11 mouse cellular contexts compared by ENCODE assay signal in the genomic region with DNA sequence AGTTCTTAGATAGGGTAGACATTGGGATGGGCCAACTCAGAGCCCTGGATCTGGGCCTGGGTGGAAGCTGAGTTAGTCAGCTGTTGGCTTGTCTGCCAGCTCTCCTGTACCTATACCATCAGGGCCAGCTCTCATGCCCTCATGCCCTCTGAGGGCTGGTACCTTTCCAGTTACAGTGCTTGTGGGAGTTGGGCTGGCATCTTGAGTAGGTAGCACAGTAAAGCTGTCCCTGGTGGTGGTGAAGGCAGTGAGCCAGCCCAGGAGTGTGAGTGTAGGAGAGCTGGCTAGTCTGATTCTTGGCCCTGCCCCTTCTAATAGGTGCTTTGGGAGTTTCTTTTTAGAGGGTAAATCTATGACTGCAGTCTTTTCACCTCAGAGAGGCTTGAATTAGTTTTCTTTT. TPM values are rescaled to one million over a fixed set of nuclear protein-coding genes. Genes with fewer than 3 reads are reported as not detected.
DNase-seq lines count a peak whose midpoint lies in the region; ATAC-seq and TF ChIP-seq lines count a peak whose summit lies in the region.
"Had no signal": no experiment of that assay in that cellular context is flagged by ENCODE, and none has a peak within 500 bp of the region (broad histone marks: within the 10 kb centered on the region; RNA-seq: fewer than 3 reads in every experiment).

No protein-coding gene starts in this region.

- no peak overlapping the region for H3K9ac ChIP-seq in kidney, embryonic 16.5 days (replicated peaks; ENCODE audit: low read length)
- no peak overlapping the region for H3K9ac ChIP-seq in liver, postnatal 0 days (replicated peaks)
- H3K9ac ChIP-seq: liver, embryonic 12.5 days had no signal

- no peak overlapping the region for H3K27ac ChIP-seq in kidney, embryonic 16.5 days (ENCODE audit: low read length)
- no peak overlapping the region for H3K27ac ChIP-seq in liver, postnatal 0 days (ENCODE audit: low read depth)
- H3K27ac ChIP-seq: liver, embryonic 12.5 days had no signal

- DNase-seq in adrenal gland, postnatal 25 days = peak; percentile 35
- no peak for DNase-seq in adrenal gland, adult (ENCODE audit: inconsistent age in 2 of 2, low spot score in 1 of 2)
- DNase-seq in kidney, postnatal 10 days = peak; percentile 10
- peak; percentile 86 for DNase-seq in brain, adult 2 months (ENCODE audit: low read depth, low spot score)
- peak; percentile 57 to 60 for DNase-seq in cerebellum, postnatal 36 days
- DNase-seq in liver, postnatal 0 days = no peak
- no peak for DNase-seq in B cell, adult 2 months
- DNase-seq: retina, postnatal 1 day had no signal

- TF ChIP-seq EP300 in liver, postnatal 0 days (IDR thresholded peaks at IDR 0.05; ENCODE audit: low read depth) = no peak

- no peak overlapping the region for H3K4me2 ChIP-seq in kidney, embryonic 16.5 days (replicated peaks; ENCODE audit: low read depth, low read length)
- no peak overlapping the region for H3K4me2 ChIP-seq in liver, postnatal 0 days (ENCODE audit: low read depth, low read length)
- H3K4me2 ChIP-seq: liver, embryonic 12.5 days had no signal

- H3K4me3 ChIP-seq in kidney, embryonic 16.5 days (ENCODE audit: low read length) = no peak overlapping the region
- no peak overlapping the region for H3K4me3 ChIP-seq in liver, postnatal 0 days (ENCODE audit: low read depth, low read length)
- H3K4me3 ChIP-seq: liver, embryonic 12.5 days; megakaryocyte, embryonic 14.5 days had no signal

- 0 out of 2 replicates have a peak, but pooled peaks cover 3% of the 10 kb centered on the region for H3K36me3 ChIP-seq in kidney, embryonic 16.5 days (ENCODE audit: insufficient read depth, low read length)
- no peaks in the 10 kb centered on the region for H3K36me3 ChIP-seq in liver, postnatal 0 days (replicated peaks; ENCODE audit: insufficient read depth, low read length)
- H3K36me3 ChIP-seq: liver, embryonic 12.5 days had no signal

- peaks cover 2% of the 10 kb centered on the region; the same call in 1 of the 2 replicates for H3K9me3 ChIP-seq in kidney, embryonic 16.5 days (ENCODE audit: low read length)
- H3K9me3 ChIP-seq in liver, postnatal 0 days (ENCODE audit: low read length) = no peaks in the 10 kb centered on the region
- H3K9me3 ChIP-seq: liver, embryonic 12.5 days; megakaryocyte, embryonic 14.5 days had no signal

- ATAC-seq in kidney, embryonic 16.5 days (ENCODE audit: low FRiP score, low TSS enrichment) = no peak
- no peak for ATAC-seq in liver, postnatal 0 days
- ATAC-seq: liver, embryonic 12.5 days had no signal

- no peaks in the 10 kb centered on the region for H3K27me3 ChIP-seq in kidney, embryonic 16.5 days (ENCODE audit: insufficient read depth, low read length)
- H3K27me3 ChIP-seq in liver, postnatal 0 days (ENCODE audit: insufficient read depth, low read length) = no peaks in the 10 kb centered on the region
- H3K27me3 ChIP-seq: liver, embryonic 12.5 days; megakaryocyte, embryonic 14.5 days had no signal

- H3K4me1 ChIP-seq in kidney, embryonic 16.5 days (ENCODE audit: insufficient read depth, low read length) = no peaks in the 10 kb centered on the region
- H3K4me1 ChIP-seq in liver, postnatal 0 days (ENCODE audit: insufficient read depth) = no peaks in the 10 kb centered on the region
- H3K4me1 ChIP-seq: liver, embryonic 12.5 days; megakaryocyte, embryonic 14.5 days had no signal

- TF ChIP-seq CTCF in liver, postnatal 0 days (IDR thresholded peaks at IDR 0.05; ENCODE audit: low read depth) = no peak

RNA-seq across cellular contexts. Expression of gene Fam168a, which starts 56.3 kb away (rescaled TPM):
- total RNA-seq in adrenal gland, postnatal 25 days (2021) = 53.3 and 64.6 TPM in 2 replicates
- polyA plus RNA-seq in kidney, embryonic 16.5 days (2015; fragmentation: Nextera tagmentation; extraction: Ambion mirVana) = 35.2 and 41.0 TPM in 2 replicates
- 4.3 and 4.6 TPM in 2 replicates for polyA plus RNA-seq in liver, postnatal 0 days (2015; fragmentation: Nextera tagmentation; extraction: Ambion mirVana)

Comparison
In these comparisons a context has a peak if more than half of its experiments do, and no peak if none do; other contexts are left out.
1. DNase-seq: peak in adrenal gland, postnatal 25 days (single experiment), kidney, postnatal 10 days (single experiment), brain, adult 2 months (single experiment) and cerebellum, postnatal 36 days (2 of 2); none in adrenal gland, adult (0 of 2), liver, postnatal 0 days (single experiment) and B cell, adult 2 months (0 of 2).